Mouse (Mus musculus): ENCODE data around the gene B3gat2.

DNA sequence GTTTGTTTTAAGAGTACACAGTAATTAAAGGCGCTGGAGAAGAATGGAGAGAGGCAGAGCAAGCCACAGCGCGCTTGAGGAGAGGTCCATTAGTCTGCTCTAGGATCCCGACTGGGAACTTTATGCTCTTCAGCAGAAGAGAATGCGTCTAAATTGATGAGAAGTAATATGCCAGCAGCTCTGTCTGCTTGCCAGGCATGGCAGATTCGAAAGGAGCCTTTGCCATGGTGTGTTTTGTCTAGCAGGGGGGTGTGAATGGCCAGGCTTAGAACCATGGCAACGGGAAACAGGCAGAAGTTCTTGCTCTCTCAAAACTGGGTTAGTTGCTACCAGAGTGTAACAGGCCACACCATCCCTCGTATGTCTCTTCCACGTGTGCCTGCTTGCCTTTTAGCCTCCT lies 73.3 kb downstream of the B3gat2 start:
- TF ChIP-seq USF1 (IDR thresholded peaks at IDR 0.05; ENCODE audit: low read depth, low read length): no peak
- TF ChIP-seq CTCF (conservative IDR thresholded peaks at IDR 0.05 in 1 of 2, IDR thresholded peaks at IDR 0.05 in 1 of 2; ENCODE audit: low read depth in 2 of 2, low read length in 2 of 2): no peak
- TF ChIP-seq TCF12 (IDR thresholded peaks at IDR 0.05; ENCODE audit: low read depth, low read length): no peak
- no peak for TF ChIP-seq POLR2A (IDR thresholded peaks at IDR 0.05; ENCODE audit: low read depth, low read length)
- TF ChIP-seq ZC3H11A (IDR thresholded peaks at IDR 0.05; ENCODE audit: low read depth, low read length): no peak
- no peak for TF ChIP-seq EP300 (IDR thresholded peaks at IDR 0.05; ENCODE audit: low read length)
- TF ChIP-seq HCFC1 (IDR thresholded peaks at IDR 0.05; ENCODE audit: low read depth, low read length): no peak

Data from CH12.LX (cell line).